ENCODE assay signal across 26 mouse cellular contexts in the genomic region with DNA sequence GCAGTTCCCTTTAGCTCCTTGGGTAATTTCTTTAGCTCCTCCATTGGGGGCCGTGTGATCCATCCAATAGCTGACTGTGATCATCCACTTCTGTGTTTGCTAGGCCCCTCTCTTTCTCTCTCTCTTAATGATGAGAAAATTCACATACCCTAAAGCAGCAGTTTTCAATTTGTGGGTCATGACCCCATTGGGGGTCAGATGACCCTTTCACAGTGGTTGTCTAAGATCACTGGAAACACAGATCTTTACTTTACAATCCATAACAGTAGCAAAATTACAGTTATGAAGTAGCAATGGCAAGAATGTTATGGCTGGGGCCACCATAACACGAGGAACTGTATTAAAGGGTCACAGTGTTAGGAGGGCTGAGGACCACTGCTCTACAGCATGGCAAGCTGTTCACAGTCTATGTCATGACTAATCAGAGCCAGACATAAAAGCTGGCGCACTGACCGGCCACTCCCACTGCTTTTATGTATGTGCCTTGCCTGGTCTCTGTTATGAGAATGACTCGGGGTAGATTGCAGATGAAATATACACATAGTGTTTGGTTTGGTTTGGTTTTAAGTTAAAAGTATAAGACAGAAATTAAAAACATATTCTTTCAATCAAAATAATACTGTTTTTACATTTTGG. TPM values are rescaled to one million over a fixed set of nuclear protein-coding genes. Genes with fewer than 3 reads are reported as not detected.
A peak's percentile ranks its signal among the peaks of the same experiment; 100 is the strongest.
DNase-seq lines count a peak whose midpoint lies in the region; ATAC-seq and TF ChIP-seq lines count a peak whose summit lies in the region.
"Had no signal": no experiment of that assay in that cellular context is flagged by ENCODE, and none has a peak within 500 bp of the region (broad histone marks: within the 10 kb centered on the region; RNA-seq: fewer than 3 reads in every experiment).

No protein-coding gene starts in this region.

- no peaks in the 10 kb centered on the region for H3K27me3 ChIP-seq in liver, postnatal 0 days (ENCODE audit: insufficient read depth, low read length)
- H3K27me3 ChIP-seq in embryonic facial prominence, embryonic 14.5 days (replicated peaks; ENCODE audit: control insufficient read depth, insufficient read depth, low read length), result no peaks in the 10 kb centered on the region
- H3K27me3 ChIP-seq: embryonic facial prominence, embryonic 15.5 days; heart, embryonic 13.5 days; hindbrain, embryonic 13.5 days had no signal

- TF ChIP-seq EP300 in liver, postnatal 0 days (IDR thresholded peaks at IDR 0.05; ENCODE audit: low read depth), result no peak

- DNase-seq in liver (peak; percentile 34), NIH3T3 (ENCODE audit: low read depth) (peak; percentile 73)
- no peak for DNase-seq in liver, postnatal 0 days
- DNase-seq in embryonic facial prominence, embryonic 14.5 days (ENCODE audit: low spot score), result no peak
- no peak for DNase-seq in left cerebral cortex, adult 2 months (ENCODE audit: extremely low spot score in 1 of 2, low spot score in 2 of 2)
- DNase-seq in left cerebral cortex, adult 8-10 months (ENCODE audit: low spot score in 2 of 2), result no peak
- DNase-seq: adrenal gland, postnatal 14 days; cerebellum, adult 9-10 months; gastrocnemius, postnatal 14 days; heart, adult 2 months; kidney, adult 2 months; lung, adult 18-20 months; lung, postnatal 10 days; midbrain, embryonic 14.5 days; right cerebral cortex, adult 18-20 months; right cerebral cortex, postnatal 4 days; thymus, postnatal 36 days had no signal

- intact Hi-C loops in left cerebral cortex, adult 2 months (cut with DNase I), result no loop called here

- no peaks in the 10 kb centered on the region for H3K9me3 ChIP-seq in liver, postnatal 0 days (ENCODE audit: low read length)
- H3K9me3 ChIP-seq in embryonic facial prominence, embryonic 14.5 days (ENCODE audit: control insufficient read depth, low read length), result no peaks in the 10 kb centered on the region
- H3K9me3 ChIP-seq: embryonic facial prominence, embryonic 15.5 days; heart, embryonic 13.5 days; hindbrain, embryonic 13.5 days; limb, embryonic 13.5 days; stomach, embryonic 15.5 days had no signal

- peaks cover 18% of the 10 kb centered on the region for H3K4me1 ChIP-seq in liver, postnatal 0 days (ENCODE audit: insufficient read depth)
- H3K4me1 ChIP-seq in embryonic facial prominence, embryonic 14.5 days (ENCODE audit: control insufficient read depth, insufficient read depth, low read length), result no peaks in the 10 kb centered on the region
- H3K4me1 ChIP-seq: hindbrain, embryonic 13.5 days; stomach, embryonic 15.5 days had no signal

- no peak overlapping the region for H3K4me2 ChIP-seq in liver, postnatal 0 days (ENCODE audit: low read depth, low read length)
- H3K4me2 ChIP-seq in embryonic facial prominence, embryonic 14.5 days (ENCODE audit: low read depth, low read length), result no peak overlapping the region
- H3K4me2 ChIP-seq: embryonic facial prominence, embryonic 15.5 days; heart, embryonic 13.5 days; hindbrain, embryonic 13.5 days; limb, embryonic 13.5 days; stomach, embryonic 15.5 days had no signal

- ATAC-seq in liver, postnatal 0 days, result no peak
- ATAC-seq in embryonic facial prominence, embryonic 14.5 days (ENCODE audit: low read depth), result 0 out of 2 replicates have a peak, but pooled peaks have one; percentile 22
- ATAC-seq in megakaryocyte progenitor cell, adult 5-6 weeks (replicated peaks; ENCODE audit: poor library complexity), result peak; percentile 38; the same call in 1 of the 2 replicates
- ATAC-seq: forebrain, embryonic 16.5 days had no signal

- TF ChIP-seq CTCF in liver, postnatal 0 days (IDR thresholded peaks at IDR 0.05; ENCODE audit: low read depth), result no peak
- TF ChIP-seq CTCF in left cerebral cortex, adult 2 months (IDR thresholded peaks at IDR 0.05), result no peak

- no peak overlapping the region for H3K9ac ChIP-seq in liver, postnatal 0 days (replicated peaks)
- H3K9ac ChIP-seq in embryonic facial prominence, embryonic 14.5 days (ENCODE audit: low read depth, low read length), result no peak overlapping the region
- H3K9ac ChIP-seq: embryonic facial prominence, embryonic 15.5 days; heart, embryonic 13.5 days; hindbrain, embryonic 13.5 days; limb, embryonic 13.5 days; stomach, embryonic 15.5 days had no signal

- no peak overlapping the region for H3K4me3 ChIP-seq in liver, postnatal 0 days (ENCODE audit: low read depth, low read length)
- no peak overlapping the region for H3K4me3 ChIP-seq in embryonic facial prominence, embryonic 14.5 days (ENCODE audit: low read depth, low read length)
- no peak overlapping the region for H3K4me3 ChIP-seq in left cerebral cortex, adult 2 months
- H3K4me3 ChIP-seq: embryonic facial prominence, embryonic 15.5 days; heart, adult 2 months; heart, embryonic 13.5 days; hindbrain, embryonic 13.5 days; limb, embryonic 13.5 days; myocyte; stomach, embryonic 15.5 days had no signal

- no peaks in the 10 kb centered on the region for H3K36me3 ChIP-seq in liver, postnatal 0 days (replicated peaks; ENCODE audit: insufficient read depth, low read length)
- no peaks in the 10 kb centered on the region for H3K36me3 ChIP-seq in embryonic facial prominence, embryonic 14.5 days (ENCODE audit: control insufficient read depth, insufficient read depth, low read length)
- H3K36me3 ChIP-seq: embryonic facial prominence, embryonic 15.5 days; heart, embryonic 13.5 days; hindbrain, embryonic 13.5 days; limb, embryonic 13.5 days; stomach, embryonic 15.5 days had no signal

- WGBS in liver, postnatal 0 days (ENCODE audit: insufficient replicate concordance), result 72% methylated on average over 5 of the region's 5 CpGs
- 38% methylated on average over 5 of the region's 5 CpGs for WGBS in embryonic facial prominence, embryonic 14.5 days

- no peak overlapping the region for H3K27ac ChIP-seq in liver, postnatal 0 days (ENCODE audit: low read depth)
- no peak overlapping the region for H3K27ac ChIP-seq in embryonic facial prominence, embryonic 14.5 days (replicated peaks; ENCODE audit: low read depth, low read length)
- H3K27ac ChIP-seq in left cerebral cortex, adult 2 months, result no peak overlapping the region
- H3K27ac ChIP-seq: embryonic facial prominence, embryonic 15.5 days; heart, adult 2 months; heart, embryonic 13.5 days; hindbrain, embryonic 13.5 days; kidney, postnatal 0 days; limb, embryonic 13.5 days; stomach, embryonic 15.5 days had no signal

RNA-seq across cellular contexts. Expression of gene Metap2, which starts 13.0 kb away (rescaled TPM):
- polyA plus RNA-seq in liver, postnatal 0 days (2015; fragmentation: Nextera tagmentation; extraction: Ambion mirVana), result 140 and 150 TPM in 2 replicates
- 172 and 182 TPM in 2 replicates for polyA plus RNA-seq in embryonic facial prominence, embryonic 14.5 days (2014; fragmentation: Nextera tagmentation; extraction: Ambion mirVana)
- total RNA-seq in megakaryocyte progenitor cell, adult 5-6 weeks (2015), result 379 and 381 TPM in 2 replicates
- 286 and 389 TPM in 2 replicates for total RNA-seq in megakaryocyte progenitor cell, adult 5-6 weeks (2017)
- 100 to 1,000 TPM; 111 to 126 TPM for total RNA-seq in left cerebral cortex, adult 2 months (2021)
- 100 to 1,000 TPM; 101 to 109 (median 105) TPM for total RNA-seq in left cerebral cortex, adult 8-10 months (2022)

Comparison
In these comparisons a context has a peak if more than half of its experiments do, and no peak if none do; other contexts are left out.
1. DNase-seq: peak in liver (single experiment) and NIH3T3 (single experiment); none in liver, postnatal 0 days (single experiment), embryonic facial prominence, embryonic 14.5 days (single experiment), left cerebral cortex, adult 2 months (0 of 2) and left cerebral cortex, adult 8-10 months (0 of 2).